Mouse (Mus musculus): ENCODE measurements around the gene Pcx.

- TF ChIP-seq CTCF (IDR thresholded peaks at IDR 0.05; ENCODE audit: low read depth), result peak; percentile 54
- TF ChIP-seq EP300 (optimal IDR thresholded peaks at IDR 0.05), result no peak
Measured at GRCm38 (mm10) chr19:4666815-4667214, 156.5 kb downstream of the Pcx start.

All from stomach, postnatal 0 days (tissue).